Comparison of ENCODE assay signal across 8 mouse cellular contexts in the genomic region with DNA sequence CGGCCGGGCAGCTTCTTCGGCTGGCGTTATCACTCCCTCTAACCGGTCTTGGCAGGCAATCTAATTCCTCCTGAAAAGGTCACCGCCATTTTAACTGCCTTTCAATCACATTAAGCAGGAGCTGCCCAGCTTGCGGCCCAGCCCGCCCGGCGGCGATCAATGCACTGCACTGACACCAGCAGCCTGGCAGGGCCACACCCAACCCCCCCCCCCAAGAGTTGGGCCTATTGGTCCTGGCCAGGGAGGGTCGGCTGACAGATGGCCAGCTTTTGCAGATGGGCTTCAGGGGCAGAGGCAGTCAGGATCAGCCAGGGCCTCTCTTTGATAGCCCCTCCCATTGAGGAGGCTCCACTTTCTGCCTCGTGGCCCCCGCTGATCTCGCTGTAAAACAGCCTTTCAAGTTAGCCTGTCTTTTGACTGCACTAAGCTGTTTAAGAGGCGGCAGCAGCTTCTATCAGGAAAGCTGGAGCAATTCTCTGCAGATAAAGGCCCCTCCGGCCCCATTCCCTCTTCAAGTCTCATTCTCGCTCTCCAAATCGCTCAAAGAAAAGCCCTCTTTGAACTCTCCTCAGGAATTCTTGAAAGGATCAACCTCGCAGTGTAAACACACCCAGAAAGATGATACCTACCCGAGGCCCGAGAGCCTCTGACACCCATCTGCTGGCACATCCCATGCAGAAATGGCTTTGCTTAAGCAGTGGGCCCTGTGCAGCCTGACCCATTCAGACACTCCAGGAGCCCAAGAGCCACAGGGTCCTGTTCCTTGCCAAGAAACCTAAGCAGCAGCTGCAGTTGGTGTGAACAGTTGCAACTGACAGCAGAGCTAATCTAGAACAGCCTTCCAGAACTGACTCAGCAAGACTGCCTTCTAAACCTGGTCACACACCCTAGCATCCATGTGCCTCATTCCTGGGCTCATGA. TPM values are rescaled to one million over a fixed set of nuclear protein-coding genes. Genes with fewer than 3 reads are reported as not detected.
DNase-seq lines count a peak whose midpoint lies in the region; ATAC-seq and TF ChIP-seq lines count a peak whose summit lies in the region.
"Had no signal": no experiment of that assay in that cellular context is flagged by ENCODE, and none has a peak within 500 bp of the region (broad histone marks: within the 10 kb centered on the region; RNA-seq: fewer than 3 reads in every experiment).

No protein-coding gene starts in this region.

- H3K36me3 ChIP-seq in forebrain, embryonic 10.5 days (replicated peaks), result peaks cover 93% of the 10 kb centered on the region
- peaks cover 86% of the 10 kb centered on the region for H3K36me3 ChIP-seq in limb, embryonic 14.5 days (ENCODE audit: control insufficient read depth, insufficient read depth, low read length)
- H3K36me3 ChIP-seq in stomach, embryonic 16.5 days (ENCODE audit: control insufficient read depth, insufficient read depth, low read length), result peaks cover 16% of the 10 kb centered on the region

- peak; percentile 91 for DNase-seq in left cerebral cortex, postnatal 4 days
- DNase-seq in left cerebral cortex, postnatal 36 days (ENCODE audit: low spot score in 2 of 2), result no peak
- peak; percentile 67 for DNase-seq in forebrain, embryonic 10.5 days (ENCODE audit: extremely low spot score, low spot score)
- peak; percentile 51 for DNase-seq in limb, embryonic 14.5 days (ENCODE audit: low spot score)
- no peak for DNase-seq in left cerebral cortex, postnatal 10 days (ENCODE audit: extremely low spot score in 1 of 2, low spot score in 2 of 2)
- DNase-seq in kidney, adult 9 months, result no peak
- DNase-seq: lung, postnatal 10 days had no signal

- peak; percentile 32; the same call in 1 of the 2 replicates for ATAC-seq in limb, embryonic 14.5 days (ENCODE audit: low FRiP score, low read depth)
- ATAC-seq in stomach, embryonic 16.5 days (ENCODE audit: insufficient read depth, low FRiP score), result peak; percentile 42; the same call in 1 of the 2 replicates

- H3K27me3 ChIP-seq in forebrain, embryonic 10.5 days (ENCODE audit: poor library complexity, severe bottlenecking), result peaks cover 84% of the 10 kb centered on the region
- H3K27me3 ChIP-seq in limb, embryonic 14.5 days (ENCODE audit: control insufficient read depth, insufficient read depth, low read length), result no peaks in the 10 kb centered on the region
- H3K27me3 ChIP-seq in stomach, embryonic 16.5 days (ENCODE audit: control insufficient read depth, insufficient read depth, low read length), result no peaks in the 10 kb centered on the region

- H3K4me3 ChIP-seq in forebrain, embryonic 10.5 days, result peak overlapping the region; percentile 36
- H3K4me3 ChIP-seq in limb, embryonic 14.5 days (replicated peaks; ENCODE audit: low read length), result no peak overlapping the region
- H3K4me3 ChIP-seq in stomach, embryonic 16.5 days (replicated peaks; ENCODE audit: low read length), result no peak overlapping the region

- intact Hi-C loops in left cerebral cortex, postnatal 4 days (cut with DNase I), result loop anchor here (10.0 kb wide), 1 partner anchor 491 kb away; no protein-coding TSS in a partner anchor
- intact Hi-C loops in left cerebral cortex, postnatal 36 days (cut with DNase I), result no loop called here
- intact Hi-C loops in left cerebral cortex, postnatal 10 days (cut with DNase I), result no loop called here

- 18% methylated on average over 22 of the region's 22 CpGs for WGBS in forebrain, embryonic 10.5 days
- WGBS in limb, embryonic 14.5 days, result 24% methylated on average over 22 of the region's 22 CpGs
- 32% methylated on average over 22 of the region's 22 CpGs for WGBS in stomach, embryonic 16.5 days

- H3K9me3 ChIP-seq in forebrain, embryonic 10.5 days, result no peaks in the 10 kb centered on the region
- no peaks in the 10 kb centered on the region for H3K9me3 ChIP-seq in limb, embryonic 14.5 days (ENCODE audit: control insufficient read depth, low read length)
- H3K9me3 ChIP-seq in stomach, embryonic 16.5 days (replicated peaks; ENCODE audit: control insufficient read depth, low read length), result no peaks in the 10 kb centered on the region

- H3K4me2 ChIP-seq in limb, embryonic 14.5 days (replicated peaks; ENCODE audit: low read depth, low read length, severe bottlenecking), result no peak overlapping the region
- no peak overlapping the region for H3K4me2 ChIP-seq in stomach, embryonic 16.5 days (ENCODE audit: low read depth, low read length)

- peak overlapping the region; percentile 13; the same call in 1 of the 2 replicates for H3K9ac ChIP-seq in limb, embryonic 14.5 days (ENCODE audit: low read depth, low read length, severe bottlenecking)
- H3K9ac ChIP-seq in stomach, embryonic 16.5 days (ENCODE audit: low read length), result 0 out of 2 replicates have a peak overlapping the region, but pooled peaks have one; percentile 17

- TF ChIP-seq POLR2A in limb, embryonic 14.5 days (IDR thresholded peaks at IDR 0.05; ENCODE audit: borderline replicate concordance, extremely low read depth, insufficient read depth, insufficient read length), result no peak

- H3K4me1 ChIP-seq in forebrain, embryonic 10.5 days, result peaks cover 99% of the 10 kb centered on the region
- no peaks in the 10 kb centered on the region; the same call in 1 of the 2 replicates for H3K4me1 ChIP-seq in limb, embryonic 14.5 days (ENCODE audit: control insufficient read depth, insufficient read depth, low read length)
- H3K4me1 ChIP-seq in stomach, embryonic 16.5 days (ENCODE audit: control insufficient read depth, insufficient read depth, low read length), result peaks cover 19% of the 10 kb centered on the region

- H3K27ac ChIP-seq in forebrain, embryonic 10.5 days, result peak overlapping the region; percentile 78
- H3K27ac ChIP-seq in limb, embryonic 14.5 days (replicated peaks; ENCODE audit: low read depth, low read length), result no peak overlapping the region
- peak overlapping the region; percentile 21; the same call in 1 of the 2 replicates for H3K27ac ChIP-seq in stomach, embryonic 16.5 days (ENCODE audit: low read length)

RNA-seq across cellular contexts. Expression of a gene that starts 31.6 kb away (rescaled TPM):
- total RNA-seq in left cerebral cortex, postnatal 4 days (2021), result 1 to 10 TPM; 1.3 to 1.4 TPM
- under 1 TPM; 0.45 to 0.72 TPM for total RNA-seq in left cerebral cortex, postnatal 36 days (2021)
- 0.15 and 0.53 TPM in 2 replicates for polyA plus RNA-seq in forebrain, embryonic 10.5 days (2016; fragmentation: Nextera tagmentation; extraction: Ambion mirVana)
- 1.4 and 1.9 TPM in 2 replicates for polyA plus RNA-seq in limb, embryonic 14.5 days (2012; rRNA removed)
- 0.40 and 1.3 TPM in 2 replicates for polyA plus RNA-seq in limb, embryonic 14.5 days (2014; fragmentation: Nextera tagmentation; extraction: Ambion mirVana)
- 0.32 and 0.61 TPM in 2 replicates for polyA plus RNA-seq in stomach, embryonic 16.5 days (2015; fragmentation: Nextera tagmentation; extraction: Ambion mirVana)
- total RNA-seq in left cerebral cortex, postnatal 10 days (2021), result 1 to 10 TPM in 1 of 2 experiments, under 1 TPM in 1; 0.81 to 1.8 TPM

RNA-seq across cellular contexts. Expression of a gene that starts 31.8 kb away (rescaled TPM):
- 1 to 10 TPM; 4.6 to 5.2 TPM for total RNA-seq in left cerebral cortex, postnatal 4 days (2021)
- 1 to 10 TPM; 4.1 to 5.6 TPM for total RNA-seq in left cerebral cortex, postnatal 36 days (2021)
- polyA plus RNA-seq in forebrain, embryonic 10.5 days (2016; fragmentation: Nextera tagmentation; extraction: Ambion mirVana), result 7.3 and 7.8 TPM in 2 replicates
- 7.7 and 11.2 TPM in 2 replicates for polyA plus RNA-seq in limb, embryonic 14.5 days (2012; rRNA removed)
- polyA plus RNA-seq in limb, embryonic 14.5 days (2014; fragmentation: Nextera tagmentation; extraction: Ambion mirVana), result 10.5 and 12.0 TPM in 2 replicates
- 14.2 and 14.6 TPM in 2 replicates for polyA plus RNA-seq in stomach, embryonic 16.5 days (2015; fragmentation: Nextera tagmentation; extraction: Ambion mirVana)
- total RNA-seq in left cerebral cortex, postnatal 10 days (2021), result 1 to 10 TPM; 2.0 to 3.2 TPM

Comparison
In these comparisons a context has a peak if more than half of its experiments do, and no peak if none do; other contexts are left out.
1. DNase-seq: peak in left cerebral cortex, postnatal 4 days (single experiment), forebrain, embryonic 10.5 days (single experiment) and limb, embryonic 14.5 days (single experiment); none in left cerebral cortex, postnatal 36 days (0 of 2), left cerebral cortex, postnatal 10 days (0 of 2) and kidney, adult 9 months (single experiment).